Mouse (Mus musculus) cerebellum, adult 11-12 months (tissue): ENCODE data around the gene Trpv1.

ENCODE experiments used
- DNase-seq: peaks from one replicate; pipeline ENCODE4 v3.0.0; 2022

Trpv1 gene

GRCm38 (mm10) chr11:73236731-73237130 lies 2.6 kb downstream of the Trpv1 start:
- DNase-seq, result no peak

GRCm38 (mm10) chr11:73242199-73242598 lies 8.1 kb downstream of the Trpv1 start:
- DNase-seq, result no peak

- no peak for DNase-seq
Measured at GRCm38 (mm10) chr11:73242777-73243176, 8.7 kb downstream of the Trpv1 start.

GRCm38 (mm10) chr11:73257362-73257945 lies 23.4 kb downstream of the Trpv1 start:
- DNase-seq, result no peak

GRCm38 (mm10) chr11:73258664-73259063 lies 24.6 kb downstream of the Trpv1 start:
- no peak for DNase-seq

GRCm38 (mm10) chr11:73260457-73260856 lies 26.4 kb downstream of the Trpv1 start:
- no peak for DNase-seq

GRCm38 (mm10) chr11:73261385-73261784 lies 27.3 kb downstream of the Trpv1 start:
- no peak for DNase-seq

- DNase-seq, result no peak
Measured at GRCm38 (mm10) chr11:73267267-73267666, 33.2 kb downstream of the Trpv1 start, which contains the start of gene Trpv3. Gene Trpv3, plus strand, starts transcription at chr11:73267388.

- no peak for DNase-seq
Measured at GRCm38 (mm10) chr11:73274821-73275220, 40.7 kb downstream of the Trpv1 start.

GRCm38 (mm10) chr11:73280710-73281109 lies 46.6 kb downstream of the Trpv1 start:
- no peak for DNase-seq

- peak; percentile 47 for DNase-seq
Measured at GRCm38 (mm10) chr11:73281528-73282027, 47.5 kb downstream of the Trpv1 start.

- peak; percentile 8 for DNase-seq
Measured at GRCm38 (mm10) chr11:73283369-73283768, 49.3 kb downstream of the Trpv1 start.

GRCm38 (mm10) chr11:73283926-73284325 lies 49.8 kb downstream of the Trpv1 start:
- DNase-seq, result no peak

- peak; percentile 9 for DNase-seq
Measured at GRCm38 (mm10) chr11:73284351-73284750, 50.3 kb downstream of the Trpv1 start.

GRCm38 (mm10) chr11:73289621-73290020 lies 55.5 kb downstream of the Trpv1 start:
- no peak for DNase-seq

GRCm38 (mm10) chr11:73303123-73303522 lies 69.0 kb downstream of the Trpv1 start:
- no peak for DNase-seq
